Mouse (Mus musculus): ENCODE results near the gene Ipo13. TPM values are rescaled to one million over a fixed set of nuclear protein-coding genes. Genes with fewer than 3 reads are reported as not detected.

The Ipo13 gene
- total and polyA plus RNA-seq, 3 experiments: 7.4 to 46.5 (median 22.0) TPM

GRCm38 (mm10) chr4:117882701-117883691 lies 31.8 kb downstream of the Ipo13 start, which contains the start of gene B4galt2:
Gene B4galt2, minus strand, starts transcription at chr4:117883487.
- no peak within 1 kb of the TSS for H3K4me2 ChIP-seq (ENCODE audit: insufficient read depth, low read depth, poor library complexity, severe bottlenecking)
- H3K4me1 ChIP-seq (ENCODE audit: control insufficient read depth in 1 of 2, insufficient read depth in 2 of 2): peaks cover 3 to 17% of the 10 kb centered on the region in 2 experiments; a peak in 3 of 4 replicates
- H3K4me3 ChIP-seq (replicated peaks in 1 of 3; ENCODE audit: low read depth in 2 of 3, low read length in 2 of 3, poor library complexity in 1 of 3): no peak within 1 kb of the TSS
- no peak within 1 kb of the TSS for H3K27ac ChIP-seq (ENCODE audit: insufficient read depth, low read depth)
- in situ Hi-C loops (cut with MboI; ENCODE audit: low pct_ligation_motif_present, low pct_unique_long_range_greater_than_20kb, low sequenced_read_pairs) (no loop called here), dilution Hi-C loops (cut with MboI; ENCODE audit: extremely low pct_ligation_motif_present, extremely low pct_unique_long_range_greater_than_20kb, low sequenced_read_pairs) (no loop called here)
- H3K9me3 ChIP-seq (replicated peaks; ENCODE audit: low read length): no peaks in the 10 kb centered on the region
- peaks cover 14% of the 10 kb centered on the region for H3K79me2 ChIP-seq (replicated peaks; ENCODE audit: control insufficient read depth, extremely low read depth, insufficient read depth, poor library complexity, severe bottlenecking)
- H3K27me3 ChIP-seq (replicated peaks): no peaks in the 10 kb centered on the region
- TF ChIP-seq CTCF (conservative IDR thresholded peaks at IDR 0.05 in 1 of 2, IDR thresholded peaks at IDR 0.05 in 1 of 2; ENCODE audit: low read depth in 2 of 2, low read length in 2 of 2) (no peak), ZMIZ1 (IDR thresholded peaks at IDR 0.05; ENCODE audit: low read depth, low read length) (no peak), EP300 (IDR thresholded peaks at IDR 0.05; ENCODE audit: low read length) (no peak), USF2 (conservative IDR thresholded peaks at IDR 0.05; ENCODE audit: low read depth, low read length) (no peak), JUN (IDR thresholded peaks at IDR 0.05; ENCODE audit: insufficient read depth, low read depth, low read length) (no peak), NELFE (IDR thresholded peaks at IDR 0.05; ENCODE audit: low read depth, low read length) (no peak), HCFC1 (IDR thresholded peaks at IDR 0.05; ENCODE audit: low read depth, low read length) (no peak), BHLHE40 (IDR thresholded peaks at IDR 0.05; ENCODE audit: low read depth, low read length) (no peak), MXI1 (IDR thresholded peaks at IDR 0.05; ENCODE audit: low read depth, low read length) (no peak), ZC3H11A (IDR thresholded peaks at IDR 0.05; ENCODE audit: low read depth, low read length) (no peak), JUND (conservative IDR thresholded peaks at IDR 0.05; ENCODE audit: low read depth, low read length) (no peak), POLR2A (IDR thresholded peaks at IDR 0.05; ENCODE audit: low read depth, low read length) (no peak), MAZ (IDR thresholded peaks at IDR 0.05; ENCODE audit: low read depth, low read length) (no peak), SIN3A (IDR thresholded peaks at IDR 0.05; ENCODE audit: low read length) (no peak), MYC (IDR thresholded peaks at IDR 0.05; ENCODE audit: low read depth, low read length) (no peak), IRF4 (IDR thresholded peaks at IDR 0.05; ENCODE audit: low read depth, low read length) (no peak)
- H3K36me3 ChIP-seq (replicated peaks in 1 of 2; ENCODE audit: control insufficient read depth in 1 of 2, insufficient read depth in 1 of 2, low read length in 1 of 2): peaks cover 27 to 77% of the 10 kb centered on the region in 2 experiments
- no peak for DNase-seq (ENCODE audit: extremely low read depth)
- H3K9ac ChIP-seq (ENCODE audit: insufficient read depth, low read depth): no peak within 1 kb of the TSS

- no peak overlapping the region for H3K9ac ChIP-seq (ENCODE audit: insufficient read depth, low read depth)
- TF ChIP-seq PAX5 (IDR thresholded peaks at IDR 0.05; ENCODE audit: low read length) (no peak), HCFC1 (IDR thresholded peaks at IDR 0.05; ENCODE audit: low read depth, low read length) (no peak)
- in situ Hi-C loops (cut with MboI; ENCODE audit: low pct_ligation_motif_present, low pct_unique_long_range_greater_than_20kb, low sequenced_read_pairs) (no loop called here), dilution Hi-C loops (cut with MboI; ENCODE audit: extremely low pct_ligation_motif_present, extremely low pct_unique_long_range_greater_than_20kb, low sequenced_read_pairs) (no loop called here)
- no peaks in the 10 kb centered on the region for H3K79me2 ChIP-seq (replicated peaks; ENCODE audit: control insufficient read depth, extremely low read depth, insufficient read depth, poor library complexity, severe bottlenecking)
- no peak overlapping the region for H3K4me2 ChIP-seq (ENCODE audit: insufficient read depth, low read depth, poor library complexity, severe bottlenecking)
- no peak for DNase-seq (ENCODE audit: extremely low read depth)
- peaks cover 13 to 91% of the 10 kb centered on the region in 2 experiments for H3K36me3 ChIP-seq (replicated peaks in 1 of 2; ENCODE audit: control insufficient read depth in 1 of 2, insufficient read depth in 1 of 2, low read length in 1 of 2)
- no peaks in the 10 kb centered on the region for H3K27me3 ChIP-seq (replicated peaks)
- H3K9me3 ChIP-seq (replicated peaks; ENCODE audit: low read length): no peaks in the 10 kb centered on the region
- H3K27ac ChIP-seq (ENCODE audit: insufficient read depth, low read depth): no peak overlapping the region
- H3K4me1 ChIP-seq (ENCODE audit: control insufficient read depth in 1 of 2, insufficient read depth in 2 of 2): no peaks in the 10 kb centered on the region
- H3K4me3 ChIP-seq (replicated peaks in 1 of 3; ENCODE audit: low read depth in 2 of 3, low read length in 2 of 3, poor library complexity in 1 of 3): no peak overlapping the region
These were observed 36.1 kb downstream of the Ipo13 start for GRCm38 (mm10) chr4:117878703-117879102.
